10 mouse cellular contexts compared by ENCODE assay signal in the genomic region with DNA sequence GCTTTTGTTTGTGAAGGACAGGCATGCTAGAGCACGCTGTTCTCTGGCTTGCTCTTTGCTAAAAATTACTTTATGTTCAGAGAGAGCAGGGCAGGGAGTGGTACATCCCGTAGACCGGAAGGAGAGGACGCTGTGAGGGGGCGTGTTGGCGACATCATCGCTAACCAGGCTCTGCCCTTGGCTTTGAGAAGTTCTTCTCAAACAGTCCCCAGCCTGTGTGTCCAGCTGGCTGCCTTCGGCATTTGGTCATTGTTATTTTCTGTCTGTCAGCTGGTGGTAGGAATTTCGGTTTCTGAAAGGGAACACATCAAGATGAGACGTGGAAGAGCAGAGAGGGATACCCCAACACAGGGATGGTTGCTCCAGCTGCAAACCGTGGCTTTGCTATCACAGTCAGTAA. TPM values are rescaled to one million over a fixed set of nuclear protein-coding genes. Genes with fewer than 3 reads are reported as not detected.
DNase-seq lines count a peak whose midpoint lies in the region; ATAC-seq and TF ChIP-seq lines count a peak whose summit lies in the region.
"Had no signal": no experiment of that assay in that cellular context is flagged by ENCODE, and none has a peak within 500 bp of the region (broad histone marks: within the 10 kb centered on the region; RNA-seq: fewer than 3 reads in every experiment).

No protein-coding gene starts in this region.

- 65% methylated on average over 11 of the region's 11 CpGs for WGBS in kidney, adult 2 months
- WGBS in stomach, embryonic 15.5 days: 57% methylated on average over 11 of the region's 11 CpGs

- TF ChIP-seq POLR2A in kidney, adult 2 months (IDR thresholded peaks at IDR 0.05; ENCODE audit: low read depth, low read length): no peak

- H3K36me3 ChIP-seq in kidney, adult 2 months (ENCODE audit: control insufficient read depth, insufficient read depth, low read length): no peaks in the 10 kb centered on the region
- no peaks in the 10 kb centered on the region for H3K36me3 ChIP-seq in stomach, embryonic 15.5 days
- H3K36me3 ChIP-seq: limb, embryonic 12.5 days; midbrain, embryonic 10.5 days had no signal

- no peak overlapping the region for H3K9ac ChIP-seq in stomach, embryonic 15.5 days
- H3K9ac ChIP-seq: limb, embryonic 12.5 days had no signal

- no peak for TF ChIP-seq CTCF in kidney, adult 2 months (conservative IDR thresholded peaks at IDR 0.05; ENCODE audit: insufficient read depth, insufficient read length, low read depth, low read length)
- no peak for TF ChIP-seq CTCF in layer of hippocampus, adult 2 months (conservative IDR thresholded peaks at IDR 0.05)

- ATAC-seq in stomach, embryonic 15.5 days (ENCODE audit: insufficient read depth, low FRiP score, low read depth): no peak
- ATAC-seq: forebrain, embryonic 16.5 days had no signal

- H3K27me3 ChIP-seq in kidney, adult 2 months (replicated peaks; ENCODE audit: control insufficient read depth, insufficient read depth, low read length): no peaks in the 10 kb centered on the region
- no peaks in the 10 kb centered on the region for H3K27me3 ChIP-seq in stomach, embryonic 15.5 days (replicated peaks)

- peak overlapping the region; percentile 9; the same call in 1 of the 2 replicates for H3K4me2 ChIP-seq in stomach, embryonic 15.5 days
- H3K4me2 ChIP-seq: limb, embryonic 12.5 days had no signal

- H3K4me3 ChIP-seq in kidney, adult 2 months (ENCODE audit: insufficient read depth, low read depth, low read length): no peak overlapping the region
- H3K4me3 ChIP-seq in stomach, embryonic 15.5 days (replicated peaks): no peak overlapping the region
- no peak overlapping the region; the same call in 1 of the 2 replicates for H3K4me3 ChIP-seq in layer of hippocampus, adult 2 months
- H3K4me3 ChIP-seq: limb, embryonic 12.5 days; midbrain, embryonic 10.5 days had no signal

- H3K9me3 ChIP-seq in stomach, embryonic 15.5 days: no peaks in the 10 kb centered on the region

- no peaks in the 10 kb centered on the region for H3K4me1 ChIP-seq in kidney, adult 2 months (ENCODE audit: control insufficient read depth, insufficient read depth, low read length)
- peaks cover 10% of the 10 kb centered on the region; the same call in 1 of the 2 replicates for H3K4me1 ChIP-seq in stomach, embryonic 15.5 days

- peak; percentile 63 for DNase-seq in kidney, postnatal 10 days
- no peak for DNase-seq in kidney, adult 2 months
- peak; percentile 65 for DNase-seq in heart, adult 8-10 months (ENCODE audit: low spot score)
- peak; percentile 69 for DNase-seq in heart, postnatal 4 days
- DNase-seq in layer of hippocampus, adult 2 months (ENCODE audit: low spot score in 2 of 2): no peak
- no peak for DNase-seq in thymus, postnatal 0 days (ENCODE audit: low spot score)

- H3K27ac ChIP-seq in kidney, adult 2 months (ENCODE audit: insufficient read depth, low read depth, low read length): no peak overlapping the region
- H3K27ac ChIP-seq in stomach, embryonic 15.5 days: no peak overlapping the region
- H3K27ac ChIP-seq in layer of hippocampus, adult 2 months: no peak overlapping the region
- H3K27ac ChIP-seq: limb, embryonic 12.5 days; midbrain, embryonic 10.5 days had no signal

RNA-seq across cellular contexts. Expression of gene 1500009L16Rik, which starts 3.5 kb away (rescaled TPM):
- polyA plus RNA-seq in kidney, adult 2 months (2012; rRNA removed): 1.2 and 1.3 TPM in 2 replicates
- total RNA-seq in heart, adult 8-10 months (2022): 1 to 10 TPM; 3.2 to 9.0 (median 5.4) TPM
- total RNA-seq in heart, postnatal 4 days (2021): 10 to 100 TPM; 18.4 to 19.2 TPM
- 25.2 and 28.1 TPM in 2 replicates for polyA plus RNA-seq in stomach, embryonic 15.5 days (2015; fragmentation: Nextera tagmentation; extraction: Ambion mirVana)
- total RNA-seq in layer of hippocampus, adult 2 months (2021): 10 to 100 TPM; 14.5 to 15.8 TPM
- polyA plus RNA-seq in thymus, postnatal 0 days (2015; fragmentation: Nextera tagmentation; extraction: Ambion mirVana): 72.5 and 75.0 TPM in 2 replicates

Comparison
In these comparisons a context has a peak if more than half of its experiments do, and no peak if none do; other contexts are left out.
1. DNase-seq: peak in kidney, postnatal 10 days (single experiment), heart, adult 8-10 months (single experiment) and heart, postnatal 4 days (single experiment); none in kidney, adult 2 months (single experiment), layer of hippocampus, adult 2 months (0 of 2) and thymus, postnatal 0 days (single experiment).